Mouse (Mus musculus): ENCODE measurements at regions not wholly inside any gene's neighbourhood (a gene's known extent, or its start where the extent isn't known, plus 50 kb on each side); places are given as distances from the start of the nearest gene placed in this dataset.

- DNase-seq (ENCODE audit: low spot score), result no peak
These were observed 84.1 kb upstream of the Irs2 start for GRCm38 (mm10) chr8:11092348-11092747.

DNA sequence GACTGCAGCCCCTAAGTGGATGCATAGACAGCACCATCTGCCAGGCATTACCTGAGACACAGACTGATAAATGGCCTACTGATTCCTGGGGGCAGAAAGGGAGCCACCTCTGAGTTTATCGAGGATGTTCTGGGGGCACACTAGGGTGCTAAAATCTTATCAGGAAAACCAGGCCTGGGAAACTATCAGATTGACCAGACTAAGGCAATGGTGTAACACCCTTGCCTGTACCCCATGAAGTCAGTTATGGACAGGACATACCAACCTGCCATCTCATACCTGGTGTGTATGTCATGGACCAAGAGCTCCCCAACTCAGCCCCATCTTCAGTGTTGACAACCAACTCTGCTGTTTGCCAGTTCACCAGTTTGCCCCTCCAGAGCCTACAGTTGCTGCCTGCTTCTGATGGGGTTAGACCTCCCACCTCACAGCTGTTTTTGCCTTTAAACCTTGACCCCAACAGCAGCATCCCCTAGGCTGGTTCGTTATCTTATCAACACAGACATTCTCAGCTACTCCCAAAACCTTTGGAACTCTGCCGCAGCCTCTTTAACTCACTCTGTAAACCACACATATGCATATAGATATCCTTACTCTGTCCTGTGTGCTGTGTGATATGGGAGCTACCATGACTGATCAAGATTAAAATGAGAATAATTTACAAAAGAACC, 83.6 kb upstream of the Irs2 start:
- no peak for DNase-seq (ENCODE audit: low spot score)

GRCm38 (mm10) chr8:11088946-11089665, 80.8 kb upstream of the Irs2 start:
- no peak for DNase-seq (ENCODE audit: low spot score)

DNA sequence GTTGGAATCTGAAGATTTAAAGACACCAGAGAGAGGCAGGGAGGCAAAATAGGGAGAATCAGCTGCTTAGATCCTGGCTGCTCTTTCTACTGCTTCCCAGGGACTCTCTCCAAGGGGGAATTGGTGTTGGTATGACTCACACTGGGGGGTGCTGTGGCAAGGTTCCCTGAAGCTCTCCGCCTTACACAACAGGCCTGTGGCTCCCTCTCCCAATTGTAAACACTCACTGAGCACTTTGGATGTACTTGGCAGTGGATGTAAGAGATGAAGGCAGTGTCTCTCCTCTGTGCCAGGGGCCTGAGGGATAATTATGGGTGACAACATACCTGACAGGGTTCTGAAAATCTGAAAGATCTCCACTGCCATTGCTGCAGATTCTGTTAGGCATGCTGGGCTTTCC, 77.0 kb upstream of the Irs2 start:
- DNase-seq (ENCODE audit: low spot score), result no peak

DNA sequence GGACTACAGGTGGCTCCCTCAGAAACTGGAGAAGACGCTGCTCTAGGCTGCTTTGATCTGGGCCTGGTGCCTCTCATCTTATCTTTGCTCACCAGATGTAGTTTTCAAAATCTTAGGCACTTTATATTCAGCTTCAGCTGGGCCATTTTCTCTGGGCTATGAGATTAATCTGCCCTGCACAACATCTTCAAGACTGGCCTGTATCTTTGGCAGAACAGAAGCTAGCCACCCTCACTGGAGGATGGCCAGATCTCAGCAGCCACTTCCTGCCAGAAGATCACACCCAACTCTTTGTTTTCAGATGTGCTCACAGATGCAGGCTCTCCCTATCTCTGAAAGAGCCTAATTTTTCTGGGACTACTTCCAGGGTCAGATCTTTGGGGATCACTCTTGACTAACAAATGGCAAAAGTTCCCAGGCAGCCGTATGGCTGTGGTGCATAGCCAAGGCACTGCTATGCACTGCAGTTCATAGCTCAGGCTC, 75.8 kb upstream of the Irs2 start:
- no peak for DNase-seq (ENCODE audit: low spot score)

DNA sequence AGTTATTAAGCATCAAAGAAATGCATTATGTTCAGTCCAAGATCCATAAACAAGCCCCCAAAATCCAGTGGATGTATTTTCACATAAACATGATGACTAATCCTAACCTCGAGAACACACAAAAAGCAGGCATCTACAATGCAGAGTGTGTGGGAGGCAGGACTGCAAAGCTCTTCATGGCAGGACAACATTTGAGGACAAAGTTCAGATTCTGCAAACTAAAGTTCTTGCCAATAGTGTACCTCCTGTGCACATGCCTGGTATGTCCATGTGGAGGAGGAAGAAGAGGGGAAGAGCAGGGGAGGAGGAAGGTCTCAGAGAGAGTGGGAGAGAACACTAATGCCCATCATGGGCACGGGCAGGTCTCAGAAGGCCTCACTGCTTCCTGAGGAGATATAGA, 72.6 kb upstream of the Irs2 start:
- no peak for DNase-seq (ENCODE audit: low spot score)

- DNase-seq (ENCODE audit: low spot score), result no peak
These were observed 71.5 kb upstream of the Irs2 start for GRCm38 (mm10) chr8:11079805-11080204.

- no peak for DNase-seq (ENCODE audit: low spot score)
These were observed 68.9 kb upstream of the Irs2 start for GRCm38 (mm10) chr8:11077138-11077537.

DNA sequence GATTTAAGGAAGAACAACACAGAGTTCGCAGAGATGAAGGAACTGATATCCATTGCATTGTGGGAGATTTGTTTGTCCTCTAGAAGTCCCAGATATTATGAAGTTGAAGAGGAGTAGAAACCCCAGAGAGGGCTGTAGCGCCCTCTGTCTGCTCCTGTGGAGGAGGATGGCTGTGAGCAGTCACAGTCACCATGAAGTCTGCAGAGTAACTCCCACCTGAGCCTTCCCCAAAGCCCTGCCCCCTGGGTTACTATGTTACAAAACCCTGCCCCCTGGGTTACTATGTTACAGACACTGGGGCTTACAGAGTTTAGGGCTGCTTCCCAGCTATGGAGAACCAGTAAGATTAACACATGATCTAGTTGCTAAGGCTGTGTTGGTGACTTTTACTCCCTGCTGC, 62.9 kb upstream of the Irs2 start:
- DNase-seq (ENCODE audit: low spot score), result no peak

GRCm38 (mm10) chr8:11067450-11067849, 59.2 kb upstream of the Irs2 start:
- DNase-seq (ENCODE audit: low spot score), result no peak

DNA sequence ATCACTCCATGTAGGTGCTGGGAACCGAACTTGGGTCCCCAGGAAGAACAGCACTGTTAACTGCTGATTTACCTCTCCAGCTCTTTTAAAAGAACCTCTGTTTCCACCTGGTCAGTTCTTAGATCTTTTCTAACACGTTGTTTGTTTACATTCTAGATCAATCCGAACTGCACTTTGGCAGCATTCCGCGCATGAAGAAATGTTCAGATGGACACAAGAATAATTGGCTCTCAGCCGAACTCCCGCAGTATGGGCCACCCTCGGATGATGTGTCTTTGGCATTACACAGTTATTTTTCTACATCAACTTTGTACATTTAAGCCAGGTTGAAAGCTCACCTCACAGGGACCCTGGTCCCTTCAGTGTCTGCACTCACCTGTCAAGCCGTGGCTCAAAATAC, 57.7 kb upstream of the Irs2 start:
- DNase-seq (ENCODE audit: low spot score), result no peak

DNA sequence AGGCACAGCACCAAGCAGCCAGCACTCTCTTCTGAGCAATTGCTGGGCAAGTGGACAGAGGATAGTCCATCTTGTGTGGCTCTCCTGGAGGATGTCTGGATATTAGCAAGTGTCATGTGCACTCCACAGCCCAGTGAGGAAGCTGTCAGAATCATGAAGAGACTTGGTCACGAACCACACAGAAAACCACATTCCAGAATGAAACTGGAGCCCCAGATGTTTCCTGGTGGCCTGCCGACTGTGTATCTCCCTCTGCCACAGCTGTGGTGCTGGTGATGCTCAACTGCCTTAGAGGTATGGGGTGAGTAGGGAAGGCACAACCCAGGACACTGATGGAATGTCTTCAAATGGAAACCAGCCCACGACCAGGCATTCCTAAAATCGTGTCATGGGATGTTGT, 57.0 kb upstream of the Irs2 start:
- no peak for DNase-seq (ENCODE audit: low spot score)

DNA sequence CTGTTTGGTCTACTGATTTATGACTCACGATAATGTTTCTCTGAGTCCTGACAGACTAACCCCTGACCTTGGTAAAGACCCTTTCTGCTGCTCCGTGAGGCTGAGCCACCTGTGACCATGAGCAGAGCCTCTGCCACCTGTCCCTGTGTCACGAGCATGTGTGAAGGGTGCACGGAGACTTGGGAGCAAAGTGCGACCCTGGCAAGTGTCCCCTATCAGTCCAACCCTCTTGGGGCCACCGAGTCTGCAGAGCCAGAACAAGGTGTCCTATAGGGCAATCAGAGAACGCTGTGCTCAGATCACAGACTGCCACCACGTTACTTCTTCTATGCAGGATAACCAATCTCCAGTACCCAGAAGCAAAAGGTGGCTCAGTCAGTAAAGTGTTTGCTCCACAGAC, 54.8 kb upstream of the Irs2 start:
- no peak for DNase-seq (ENCODE audit: low spot score)

DNA sequence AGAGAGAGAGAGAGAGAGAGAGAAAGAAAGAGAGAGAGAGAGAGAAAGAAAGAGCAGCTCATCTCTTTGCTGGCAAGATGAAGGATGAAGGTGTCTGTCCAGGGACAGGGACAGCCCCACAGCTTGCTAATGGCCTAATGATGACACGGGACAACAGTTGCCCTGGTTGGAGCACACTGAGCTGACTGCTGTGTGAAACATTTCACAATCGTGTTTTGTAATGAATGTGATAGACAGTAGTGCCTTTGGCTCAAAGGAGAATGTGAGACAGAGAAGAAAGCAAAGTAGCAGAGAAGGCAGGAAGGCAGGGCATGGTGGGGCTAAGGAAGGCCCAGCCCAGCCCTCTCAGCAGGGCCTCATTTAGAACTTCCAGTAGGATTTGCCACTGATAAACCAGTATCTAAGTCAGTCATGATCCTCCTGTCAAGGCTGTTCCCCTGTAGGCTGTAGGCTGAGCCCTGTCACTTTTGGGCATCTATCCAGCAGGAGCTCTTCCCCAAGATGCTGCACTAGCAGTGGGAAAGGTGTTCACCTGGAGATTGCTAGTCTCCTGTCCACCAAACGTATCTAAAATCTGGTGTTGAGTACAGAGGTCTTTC, 54.2 kb upstream of the Irs2 start:
- DNase-seq (ENCODE audit: low spot score), result no peak

DNA sequence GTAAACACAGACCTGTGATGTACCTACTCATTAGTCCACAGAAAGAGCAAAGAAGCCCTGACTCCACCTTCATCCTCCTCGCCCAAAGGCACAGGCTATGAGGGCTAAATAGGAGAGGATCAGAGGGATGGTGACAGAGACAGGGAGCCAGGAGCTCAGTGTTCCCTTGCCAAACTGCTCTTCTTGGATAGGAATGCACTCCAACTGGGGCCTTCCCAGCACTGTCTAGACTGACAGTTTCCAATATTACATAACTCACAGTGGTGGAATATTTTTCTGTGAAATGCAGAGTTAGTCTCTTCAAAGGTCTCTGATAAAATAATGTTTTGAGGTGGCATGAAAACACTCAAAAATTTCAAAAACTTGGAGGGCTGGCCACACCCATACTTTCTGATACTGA, 53.5 kb upstream of the Irs2 start:
- no peak for DNase-seq (ENCODE audit: low spot score)

GRCm38 (mm10) chr8:11060604-11061003, 52.3 kb upstream of the Irs2 start:
- no peak for DNase-seq (ENCODE audit: low spot score)

DNA sequence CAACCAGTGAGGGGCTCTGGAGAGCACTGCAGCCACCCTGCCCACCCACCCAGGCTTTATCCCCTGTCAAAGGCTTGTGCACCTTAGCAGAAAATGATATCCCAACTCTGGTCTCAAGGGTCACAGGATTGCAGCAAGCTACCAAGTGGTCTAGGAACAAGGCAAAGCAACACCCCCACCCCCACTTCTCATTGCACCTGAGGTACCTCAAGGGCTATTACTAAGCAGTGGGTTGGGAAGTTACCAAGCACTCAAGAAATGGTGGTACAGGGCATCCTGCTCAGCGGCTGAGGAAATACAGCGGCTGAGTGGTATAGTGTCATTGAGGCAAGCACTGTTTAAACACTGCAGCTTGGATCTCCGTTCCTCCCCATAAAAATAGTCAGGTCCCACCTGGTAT, 50.1 kb upstream of the Irs2 start:
- DNase-seq (ENCODE audit: low spot score), result no peak

All from T-cell, adult 2 months (primary cell).